Mouse (Mus musculus) kidney, postnatal 14 days (tissue): ENCODE results near the gene Grid1.

ENCODE experiments used
- DNase-seq: peaks from one replicate; pipeline ENCODE4 v3.0.0; 2022; ENCODE audit warnings: mixed read lengths

Grid1 gene

GRCm38 (mm10) chr14:35502324-35502723, 682.4 kb downstream of the Grid1 start:
- no peak for DNase-seq

- DNase-seq = no peak
Measured at GRCm38 (mm10) chr14:35519402-35519801, 699.5 kb downstream of the Grid1 start.

GRCm38 (mm10) chr14:35538835-35539234, 718.9 kb downstream of the Grid1 start:
- no peak for DNase-seq

- DNase-seq = no peak
Measured at GRCm38 (mm10) chr14:35541254-35541991, 721.5 kb downstream of the Grid1 start.

- no peak for DNase-seq
Measured at GRCm38 (mm10) chr14:35541992-35542380, 722.1 kb downstream of the Grid1 start.

GRCm38 (mm10) chr14:35554288-35554687, 734.4 kb downstream of the Grid1 start:
- DNase-seq = no peak

GRCm38 (mm10) chr14:35561244-35561893, 741.5 kb downstream of the Grid1 start:
- no peak for DNase-seq

GRCm38 (mm10) chr14:35572991-35573502, 753.1 kb downstream of the Grid1 start:
- no peak for DNase-seq

- no peak for DNase-seq
Measured at GRCm38 (mm10) chr14:35574489-35574888, 754.6 kb downstream of the Grid1 start.

- no peak for DNase-seq
Measured at GRCm38 (mm10) chr14:35575285-35575684, 755.4 kb downstream of the Grid1 start.

GRCm38 (mm10) chr14:35625749-35626148, 805.8 kb downstream of the Grid1 start:
- no peak for DNase-seq
